Mouse (Mus musculus) ovary, adult 18-20 months (tissue): ENCODE measurements at regions not wholly inside any gene's neighbourhood (a gene's known extent, or its start where the extent isn't known, plus 50 kb on each side); places are given as distances from the start of the nearest gene placed in this dataset.

Source experiments
- DNase-seq: peaks from one replicate; pipeline ENCODE4 v3.0.0; 2022; ENCODE audit warnings: low spot score, mixed read lengths

DNA sequence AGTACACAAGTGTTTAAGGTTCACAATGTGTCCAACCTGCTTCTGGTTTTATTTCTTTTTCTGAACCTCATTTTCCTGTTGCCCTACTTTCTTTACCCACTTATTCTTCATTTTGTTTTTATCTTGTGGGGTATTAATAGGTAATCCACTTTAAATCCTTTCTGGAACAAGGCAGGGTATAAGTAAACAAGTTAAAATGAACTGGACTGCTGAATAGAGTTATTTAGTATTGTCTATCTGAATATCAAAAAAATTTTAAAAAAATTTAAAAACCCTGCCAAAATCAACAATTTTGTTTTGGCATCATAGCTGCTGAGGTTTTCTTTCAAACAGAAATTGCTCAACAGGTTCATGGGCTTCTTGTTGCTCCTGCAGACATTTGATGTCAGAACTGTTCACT, 170.7 kb upstream of the Cited2 start:
- no peak for DNase-seq

GRCm38 (mm10) chr10:17556391-17556790, 166.6 kb upstream of the Cited2 start:
- DNase-seq: peak; percentile 86

DNA sequence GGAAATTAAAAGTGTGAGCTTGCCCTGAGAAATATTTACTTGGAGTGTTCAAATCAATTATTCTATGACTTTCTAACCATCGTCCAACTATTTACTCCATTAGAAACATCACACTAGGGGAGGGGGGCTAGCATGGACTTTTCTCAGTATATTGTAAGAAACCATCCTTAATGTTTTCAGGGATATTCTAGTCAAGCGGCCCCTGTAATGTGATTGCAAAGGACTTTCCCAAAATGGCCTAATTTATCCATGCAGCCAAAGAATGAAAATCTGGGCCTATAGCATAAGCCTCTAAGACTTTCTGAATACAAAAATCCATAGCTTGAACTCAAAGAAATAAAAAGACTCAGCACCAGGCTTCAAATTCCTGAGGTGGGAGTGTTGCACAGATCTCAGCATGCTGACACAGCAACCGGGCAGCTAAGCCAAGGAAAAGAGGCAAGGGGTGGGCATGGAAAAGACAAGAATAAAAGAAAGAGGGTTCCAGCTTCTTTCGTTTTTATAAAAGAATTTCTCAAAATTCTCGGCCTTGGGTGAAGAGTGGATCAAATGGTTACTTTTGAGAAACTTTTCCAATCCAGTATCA, 163.6 kb upstream of the Cited2 start:
- no peak for DNase-seq

DNA sequence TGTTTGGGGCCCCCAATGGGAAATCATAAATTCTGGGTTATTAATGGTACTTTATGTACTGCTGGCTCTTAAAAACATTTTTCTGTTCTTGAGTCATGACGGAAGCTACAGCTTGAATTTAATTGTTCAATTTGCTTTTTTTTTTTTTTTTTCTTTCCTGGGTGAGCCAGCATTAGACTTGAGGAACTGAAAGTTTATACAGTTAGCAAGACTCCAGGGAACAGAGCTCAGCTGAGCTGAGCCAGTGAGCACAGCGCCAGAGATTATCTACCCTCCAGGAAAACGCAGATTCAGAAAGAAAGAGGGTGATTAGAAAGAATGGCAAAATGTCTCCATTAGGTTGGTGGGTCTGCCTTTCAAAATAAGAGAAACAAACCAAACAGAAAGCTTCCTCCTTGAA, 163.0 kb upstream of the Cited2 start:
- no peak for DNase-seq

DNA sequence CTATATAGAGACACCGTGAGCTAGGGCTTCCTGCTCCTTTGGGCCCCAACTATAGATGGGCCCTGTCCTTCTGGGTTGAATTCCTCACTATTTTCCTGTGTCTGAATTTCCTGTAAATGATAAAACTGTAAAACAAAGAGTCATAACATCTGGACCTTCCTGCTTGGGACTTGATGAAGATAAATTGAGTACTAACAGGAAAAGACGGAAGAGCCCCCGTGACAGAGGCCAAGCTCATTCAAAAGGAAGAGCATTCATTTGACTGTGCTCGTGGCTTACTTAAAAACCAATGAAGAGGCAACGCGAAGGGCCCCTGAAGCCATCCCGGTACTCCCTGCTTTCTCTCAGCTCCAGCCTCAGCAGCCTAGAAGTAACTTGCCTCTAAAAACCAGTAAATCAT, 161.6 kb upstream of the Cited2 start:
- no peak for DNase-seq

GRCm38 (mm10) chr10:17561977-17562376, 161.0 kb upstream of the Cited2 start:
- peak; percentile 21 for DNase-seq

DNA sequence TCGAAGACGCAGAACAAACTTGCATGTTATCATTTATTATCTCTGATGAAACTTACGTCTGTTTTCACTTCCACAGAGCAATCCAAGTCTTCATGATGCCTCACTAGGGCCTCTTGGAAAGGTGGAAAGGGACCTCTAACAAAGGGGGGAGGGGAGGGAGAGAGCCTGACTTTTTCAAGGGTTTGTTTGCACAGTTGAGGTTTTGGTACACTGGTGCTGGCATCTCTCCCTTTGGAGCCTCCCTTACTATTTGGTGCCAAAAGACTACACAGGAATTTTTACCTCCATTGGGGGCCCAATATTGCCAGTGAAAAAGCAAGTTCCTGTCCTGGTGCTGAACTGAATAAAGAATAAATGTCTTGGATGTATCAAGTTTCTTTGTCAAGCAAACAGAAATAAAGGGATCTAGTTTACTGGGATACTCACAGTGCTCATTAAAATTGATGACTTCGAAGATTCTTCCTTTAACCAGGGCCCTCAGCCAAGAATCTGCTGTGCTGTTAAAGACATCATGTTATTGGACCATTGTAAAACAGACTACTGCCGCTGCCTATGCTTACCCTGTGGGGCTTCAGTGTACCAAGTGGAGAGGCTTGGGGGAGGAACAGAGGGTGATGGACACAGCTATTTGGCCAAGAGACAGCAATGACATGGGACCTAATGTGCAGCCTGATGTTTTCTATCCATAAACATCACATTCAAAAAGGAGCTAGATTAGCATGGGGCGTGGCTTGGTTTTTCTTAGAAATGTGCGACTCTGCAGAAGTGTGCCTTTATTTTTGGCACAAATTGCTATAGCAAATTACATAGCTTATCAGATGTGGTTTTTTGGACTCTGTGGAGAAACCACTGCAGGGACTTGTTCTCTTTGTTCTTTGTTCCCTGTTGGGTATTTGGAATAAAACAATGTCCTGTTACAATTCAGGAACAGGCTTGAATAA, 160.3 kb upstream of the Cited2 start:
- DNase-seq: peak; percentile 36

- DNase-seq: no peak
These were observed 159.7 kb upstream of the Cited2 start for GRCm38 (mm10) chr10:17563351-17563749.

DNA sequence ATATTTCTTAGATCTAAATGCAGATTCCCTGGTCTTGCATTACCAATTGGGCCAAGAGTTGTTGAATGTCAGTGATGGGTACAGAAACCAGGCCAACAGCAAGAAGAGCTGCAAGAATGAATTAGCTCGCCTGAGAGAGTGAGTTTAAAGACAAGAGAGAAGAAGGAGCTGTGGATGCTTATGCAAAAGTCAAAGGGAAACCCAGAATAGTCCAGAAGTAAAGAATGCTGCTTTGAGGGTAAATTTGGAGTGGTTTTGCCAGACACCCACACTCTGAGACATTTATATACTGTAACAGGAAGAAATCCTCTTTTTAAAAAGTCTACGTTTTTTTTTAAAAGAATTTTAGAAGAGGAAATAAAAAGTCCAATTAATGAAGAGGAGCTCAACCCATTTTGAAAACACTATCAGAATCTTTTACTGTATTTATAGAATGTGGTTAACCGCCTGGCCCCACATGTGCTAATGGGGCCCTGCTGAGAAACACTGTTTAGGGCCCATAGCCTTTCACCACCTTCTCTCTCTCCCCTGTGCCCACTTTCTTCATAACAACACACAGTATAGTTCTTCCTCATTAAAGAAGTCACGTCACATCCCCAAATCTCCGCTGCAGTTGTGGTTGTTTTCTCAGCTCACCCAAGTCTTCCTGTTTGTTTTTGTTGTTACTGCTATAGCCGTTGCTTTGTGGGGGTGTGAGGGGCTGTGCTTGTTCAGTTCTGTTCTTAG, 158.0 kb upstream of the Cited2 start:
- no peak for DNase-seq

DNA sequence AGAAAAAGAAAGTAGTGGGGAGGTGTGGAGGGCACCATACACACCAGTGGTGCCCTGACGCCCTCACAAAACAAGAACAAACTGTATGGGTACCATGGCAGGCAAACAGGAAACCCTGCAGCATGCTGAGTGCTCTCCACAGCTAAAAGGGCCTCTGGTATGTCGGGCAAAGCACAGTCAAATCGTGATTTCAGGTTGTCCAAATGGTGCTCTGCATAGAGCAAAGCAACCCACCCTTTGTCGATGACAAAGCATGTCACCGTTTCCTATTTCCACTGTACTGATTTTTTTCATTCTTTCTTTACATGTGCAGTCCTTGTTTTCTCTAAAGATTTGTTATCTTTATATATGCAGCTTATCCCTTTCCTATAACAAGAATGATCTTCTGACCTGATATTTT, 156.0 kb upstream of the Cited2 start:
- DNase-seq: no peak

DNA sequence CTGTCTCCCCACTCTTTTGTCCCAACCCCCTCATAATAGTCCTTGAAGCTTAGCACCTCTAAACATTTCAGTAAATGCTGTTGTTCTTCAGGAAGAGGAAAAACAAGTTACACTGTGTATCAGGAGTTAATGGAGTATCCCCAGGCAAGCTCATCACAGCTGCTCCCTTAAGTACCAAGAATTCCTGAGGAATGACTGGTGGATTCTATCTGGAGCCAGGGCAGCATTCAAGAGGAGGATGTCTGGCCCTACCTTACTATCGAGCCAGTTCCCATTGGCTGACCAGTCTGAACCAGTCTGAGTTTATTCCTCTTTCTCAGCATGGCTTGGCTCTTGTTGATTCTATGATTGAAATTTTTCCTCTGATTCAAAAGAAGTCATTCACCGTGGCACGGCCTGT, 155.4 kb upstream of the Cited2 start:
- DNase-seq: no peak

GRCm38 (mm10) chr10:17569577-17570113, 153.4 kb upstream of the Cited2 start:
- DNase-seq: no peak

DNA sequence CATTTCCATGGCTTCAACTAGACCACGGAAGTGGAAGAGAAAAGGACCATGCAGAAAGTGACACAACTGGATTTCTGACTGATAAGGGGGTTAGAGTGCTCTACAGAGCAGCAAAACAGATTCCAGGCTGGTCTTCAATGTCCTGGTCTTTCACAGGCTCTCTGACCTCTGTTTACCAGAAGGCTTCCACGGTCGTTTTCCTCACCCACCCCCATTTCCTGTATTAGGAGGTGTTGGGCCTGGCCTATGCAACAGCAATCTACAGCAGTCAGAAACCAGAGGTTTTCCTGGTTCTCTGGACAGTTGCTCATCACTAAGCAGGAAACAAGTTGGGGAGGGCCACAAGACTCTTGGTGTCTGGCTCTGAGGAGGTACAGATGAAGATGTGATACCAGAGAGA, 148.1 kb upstream of the Cited2 start:
- DNase-seq: no peak

DNA sequence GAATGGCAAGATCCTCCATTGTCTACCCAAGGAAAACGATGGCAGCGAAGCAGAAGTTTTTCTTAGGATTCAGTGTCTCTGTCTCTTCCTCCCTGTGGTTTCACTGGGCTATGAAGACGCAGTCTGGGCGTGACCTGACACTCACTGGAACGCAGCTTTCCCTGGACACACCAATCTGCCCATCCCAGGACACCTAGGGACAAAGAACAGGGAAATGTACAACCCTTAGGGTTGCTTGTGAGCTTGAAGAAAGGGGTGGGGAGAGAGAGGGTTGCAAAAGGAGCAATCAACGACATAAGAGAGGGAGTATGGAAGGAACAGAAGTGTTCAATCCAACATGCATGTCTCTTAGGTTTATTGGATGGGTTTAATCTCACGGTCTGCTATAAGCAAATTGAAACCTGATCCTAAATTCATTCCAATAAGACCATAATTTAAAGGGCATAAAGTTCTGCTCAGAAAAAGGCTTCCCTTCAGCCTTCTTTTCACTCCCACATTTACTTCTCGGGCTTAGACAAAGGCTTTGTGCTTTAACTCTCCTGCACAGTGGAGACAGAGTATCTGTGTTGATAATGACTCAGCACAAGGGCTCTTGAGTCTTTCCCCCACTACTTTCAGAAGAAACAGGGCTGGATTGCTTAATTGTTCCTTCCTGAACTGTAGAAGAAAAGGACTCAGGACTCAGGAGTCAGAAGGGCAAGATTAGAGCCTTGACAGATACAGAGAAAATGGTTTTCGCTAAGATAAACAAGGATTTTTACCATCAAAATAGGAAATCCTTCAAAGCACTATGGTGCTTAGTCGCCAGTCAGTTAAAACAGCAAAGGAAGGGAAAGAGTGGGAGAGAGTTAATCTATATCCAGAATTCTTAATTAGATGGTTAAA, 147.3 kb upstream of the Cited2 start:
- DNase-seq: no peak

DNA sequence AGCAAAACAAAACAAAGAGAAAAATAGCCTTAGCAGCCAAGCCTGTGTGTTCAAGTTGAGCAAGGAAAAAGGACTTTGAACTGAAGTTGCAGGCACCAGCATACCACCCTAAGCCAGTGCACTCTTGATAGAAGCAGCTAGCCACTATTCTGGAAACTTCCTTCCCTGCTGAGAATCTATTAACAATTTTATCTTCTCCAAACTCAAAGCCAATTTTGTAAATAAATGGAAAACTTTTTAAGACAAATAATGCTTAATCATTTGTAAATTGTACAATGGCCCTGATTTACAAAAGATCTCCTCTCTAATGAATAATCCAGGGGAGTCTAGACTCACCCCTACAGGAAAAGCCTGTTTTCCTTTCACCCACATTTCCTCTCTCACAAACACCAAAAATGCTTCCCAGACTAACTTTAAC, 146.7 kb upstream of the Cited2 start:
- no peak for DNase-seq

DNA sequence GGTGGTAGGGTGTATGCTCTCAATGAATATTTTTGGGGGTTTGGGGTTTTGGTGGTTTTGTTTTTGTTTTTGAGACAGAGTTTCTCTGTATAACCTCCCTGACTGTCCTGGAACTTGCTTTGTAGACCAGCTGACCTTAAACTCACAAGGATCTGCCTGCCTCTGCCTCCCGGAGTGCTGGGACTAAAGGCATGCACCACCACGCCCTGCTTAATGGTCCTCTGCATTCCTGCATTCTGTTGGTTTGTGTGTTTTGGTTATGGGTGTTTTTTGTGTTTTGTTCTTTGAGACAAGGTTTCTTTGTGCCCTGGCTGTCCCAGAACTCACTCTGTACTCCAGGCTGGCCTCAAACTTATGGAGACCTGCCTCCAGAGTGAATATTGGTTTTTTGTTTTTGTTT, 143.6 kb upstream of the Cited2 start:
- DNase-seq: no peak

DNA sequence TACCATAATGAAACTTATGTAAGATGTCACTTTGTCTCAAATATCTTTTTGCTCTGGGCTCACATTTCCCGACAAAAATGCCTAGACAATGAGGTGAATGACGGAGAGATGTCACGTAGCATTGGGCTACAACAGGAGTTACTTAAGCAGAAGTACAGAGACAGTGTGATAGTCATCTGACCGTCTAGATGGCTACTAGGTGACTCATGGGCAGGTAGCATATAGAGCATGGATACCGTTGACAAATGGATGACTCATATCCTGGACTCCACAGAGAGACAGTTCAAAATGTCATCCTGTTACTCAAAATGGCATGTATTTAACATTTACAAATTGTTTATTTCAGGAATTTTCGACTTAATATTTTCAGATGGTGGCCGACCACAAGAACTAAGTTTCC, 138.2 kb upstream of the Cited2 start:
- no peak for DNase-seq

GRCm38 (mm10) chr10:17586910-17587309, 136.1 kb upstream of the Cited2 start:
- no peak for DNase-seq

GRCm38 (mm10) chr10:17589136-17589535, 133.9 kb upstream of the Cited2 start:
- DNase-seq: no peak

DNA sequence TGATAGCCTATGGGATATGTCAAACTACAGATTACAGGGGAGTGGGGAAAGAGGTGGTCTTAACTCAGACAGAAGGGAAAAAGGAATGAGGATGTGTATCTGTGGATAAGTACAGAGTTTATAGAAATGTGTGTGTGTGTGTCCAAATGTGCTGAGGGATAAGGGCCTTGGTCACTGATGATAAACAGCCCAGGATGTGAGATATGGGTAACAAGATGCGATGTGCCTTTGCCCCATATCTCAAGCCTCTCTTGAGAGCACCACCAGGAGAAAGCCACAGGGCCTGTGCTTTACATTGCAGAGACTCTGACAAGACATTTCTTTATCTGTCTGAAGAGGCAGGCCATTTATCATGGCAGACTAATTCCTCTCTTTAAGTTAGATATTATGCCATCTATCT, 132.8 kb upstream of the Cited2 start:
- DNase-seq: no peak

DNA sequence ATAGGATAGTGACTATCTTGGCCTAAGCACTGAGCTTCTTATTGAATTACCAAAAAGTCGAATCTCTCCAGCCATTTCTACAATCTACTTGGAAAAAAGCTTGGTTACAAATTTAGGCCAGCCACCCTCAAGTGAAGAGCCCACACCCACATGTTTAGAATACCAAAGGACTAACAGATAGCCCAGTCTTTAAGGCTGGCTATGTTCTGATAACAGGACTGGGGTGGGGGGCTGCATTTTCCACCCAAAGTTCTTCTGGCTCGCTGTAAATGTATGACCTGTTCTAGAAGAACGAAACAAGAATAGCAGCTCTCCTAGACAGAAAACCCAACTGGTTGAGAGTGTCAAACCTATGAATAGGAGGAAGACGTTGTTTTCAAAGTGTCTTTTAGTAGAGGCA, 130.6 kb upstream of the Cited2 start:
- no peak for DNase-seq

GRCm38 (mm10) chr10:17596126-17596525, 126.9 kb upstream of the Cited2 start:
- no peak for DNase-seq
